Mouse (Mus musculus) kidney, adult 2 months (tissue): ENCODE data around the gene E4f1.

Experiments
- CTCF ChIP-seq: fragments of 200-500 bp; conservative IDR thresholded peaks from 2 replicates; pipeline ENCODE4 v1.5.1; 2011; ENCODE audit warnings: low read depth, mild to moderate bottlenecking, control low read depth, low read length, moderate library complexity, mixed read lengths; ENCODE audit not compliant: insufficient read depth, insufficient read length
- POLR2A ChIP-seq: fragments of 200-500 bp; IDR thresholded peaks from one replicate; pipeline ENCODE4 v1.6.1; 2011; ENCODE audit warnings: low read depth, low read length, control low read depth

DNA sequence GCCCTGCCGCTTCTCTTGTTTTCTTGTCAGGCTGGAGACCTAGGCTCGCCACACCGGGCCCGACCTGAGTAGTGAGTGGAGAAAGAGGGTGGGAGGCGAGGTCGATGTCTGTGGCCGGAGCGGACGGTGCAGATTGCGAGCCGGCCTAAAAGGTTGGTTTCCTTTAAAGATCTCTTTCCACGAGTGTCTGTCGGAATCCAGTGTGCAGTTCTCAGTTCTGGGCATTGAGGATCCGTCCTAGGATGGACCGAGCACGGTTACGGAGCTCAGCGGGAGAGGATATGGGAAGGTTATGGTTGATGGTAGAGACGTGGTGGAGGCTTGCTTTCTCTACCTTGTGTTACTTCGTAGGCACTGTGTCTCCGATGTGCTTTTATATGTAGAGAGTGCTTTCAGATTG lies 55.1 kb downstream of the E4f1 start:
- TF ChIP-seq POLR2A (no peak), CTCF (no peak)
